Mouse (Mus musculus) ES-Bruce4 (cell line): ENCODE data around the gene Ttll11. TPM values are rescaled to one million over a fixed set of nuclear protein-coding genes. Genes with fewer than 3 reads are reported as not detected.

ENCODE experiments used
- H3K27ac ChIP-seq: 2 replicates; pipeline ENCODE4 v1.5.1; 2012; ENCODE audit warnings: low read length, inconsistent platforms; ENCODE audit not compliant: insufficient read depth
- H3K27me3 ChIP-seq: 2 replicates; pipeline ENCODE4 v1.6.1; 2012; ENCODE audit warnings: mild to moderate bottlenecking, low read length, inconsistent platforms; ENCODE audit not compliant: control insufficient read depth, poor library complexity, insufficient read depth, severe bottlenecking
- H3K36me3 ChIP-seq: 2 replicates; pipeline ENCODE4 v1.6.1; 2012; ENCODE audit warnings: inconsistent platforms, mild to moderate bottlenecking, low read length, moderate library complexity; ENCODE audit not compliant: control insufficient read depth, poor library complexity, insufficient read depth, severe bottlenecking
- H3K4me1 ChIP-seq: one replicate; pipeline ENCODE4 v1.8.1; 2011; ENCODE audit warnings: low read length; ENCODE audit not compliant: control insufficient read depth, insufficient read depth
- H3K4me3 ChIP-seq: 2 replicates; pipeline ENCODE4 v1.5.1; 2011; ENCODE audit warnings: low read depth, mild to moderate bottlenecking, low read length
- H3K9ac ChIP-seq: 2 replicates; pipeline ENCODE4 v1.6.1; 2012; ENCODE audit warnings: low read depth, mild to moderate bottlenecking, inconsistent platforms; ENCODE audit not compliant: poor library complexity, severe bottlenecking
- H3K9me3 ChIP-seq: replicated peaks from 2 replicates; pipeline ENCODE4 v1.6.1; 2012; ENCODE audit warnings: mild to moderate bottlenecking, low read length, inconsistent platforms; ENCODE audit not compliant: control insufficient read depth, poor library complexity, insufficient read depth, severe bottlenecking
- CTCF ChIP-seq: IDR thresholded peaks from one replicate; pipeline ENCODE4 v1.8.1; 2011; ENCODE audit warnings: low read depth, low read length
- EP300 ChIP-seq: IDR thresholded peaks from 2 replicates; pipeline ENCODE4 v1.6.1; 2011; ENCODE audit warnings: low read depth, low read length; ENCODE audit not compliant: insufficient read depth
- POLR2A ChIP-seq: IDR thresholded peaks from one replicate; pipeline ENCODE4 v1.8.1; 2011; ENCODE audit warnings: low read length; ENCODE audit not compliant: insufficient read depth
- polyA plus RNA-seq: library from polyadenylated mRNA; stranded (reverse); fragments of >200 nt; gene quantifications from 2 replicates; pipeline ENCODE4 v1.2.4, GENCODE M21; 2011; ENCODE audit warnings: low read depth; ENCODE audit not compliant: missing spikeins, insufficient read depth, insufficient read length

Ttll11 gene
- polyA plus RNA-seq, 1 experiment: not detected

- Histone ChIP-seq H3K27ac (no peak overlapping the region), H3K36me3 (no peaks in the 10 kb centered on the region), H3K9me3 (no peaks in the 10 kb centered on the region), H3K27me3 (no peaks in the 10 kb centered on the region), H3K9ac (no peak overlapping the region), H3K4me3 (no peak overlapping the region), H3K4me1 (no peaks in the 10 kb centered on the region)
- TF ChIP-seq POLR2A: no peak
- TF ChIP-seq CTCF: no peak
- no peak for TF ChIP-seq EP300
Observed at GRCm38 (mm10) chr2:35783368-35783767, 196.3 kb downstream of the Ttll11 start.

GRCm38 (mm10) chr2:35779266-35779665 lies 200.4 kb downstream of the Ttll11 start:
- no peak overlapping the region for H3K27ac ChIP-seq
- no peak overlapping the region for H3K9ac ChIP-seq
- H3K4me1 ChIP-seq: no peaks in the 10 kb centered on the region
- no peaks in the 10 kb centered on the region for H3K27me3 ChIP-seq
- H3K4me3 ChIP-seq: no peak overlapping the region
- H3K36me3 ChIP-seq: no peaks in the 10 kb centered on the region
- TF ChIP-seq POLR2A (no peak), CTCF (no peak), EP300 (no peak)
- H3K9me3 ChIP-seq: no peaks in the 10 kb centered on the region

- Histone ChIP-seq H3K9me3 (no peaks in the 10 kb centered on the region), H3K27me3 (no peaks in the 10 kb centered on the region), H3K9ac (no peak overlapping the region), H3K4me1 (no peaks in the 10 kb centered on the region), H3K27ac (no peak overlapping the region), H3K36me3 (no peaks in the 10 kb centered on the region), H3K4me3 (no peak overlapping the region)
- no peak for TF ChIP-seq POLR2A
- no peak for TF ChIP-seq CTCF
- TF ChIP-seq EP300: no peak
Observed at GRCm38 (mm10) chr2:35776935-35777334, 202.8 kb downstream of the Ttll11 start.

- no peak overlapping the region for H3K4me3 ChIP-seq
- H3K36me3 ChIP-seq: no peaks in the 10 kb centered on the region
- TF ChIP-seq POLR2A: no peak
- TF ChIP-seq CTCF: no peak
- TF ChIP-seq EP300: no peak
- no peak overlapping the region for H3K27ac ChIP-seq
- no peaks in the 10 kb centered on the region for H3K4me1 ChIP-seq
- H3K9me3 ChIP-seq: no peaks in the 10 kb centered on the region
- H3K9ac ChIP-seq: no peak overlapping the region
- no peaks in the 10 kb centered on the region for H3K27me3 ChIP-seq
Observed at GRCm38 (mm10) chr2:35775651-35776055, 204.1 kb downstream of the Ttll11 start.

- Histone ChIP-seq H3K9me3 (no peaks in the 10 kb centered on the region), H3K9ac (no peak overlapping the region), H3K36me3 (no peaks in the 10 kb centered on the region), H3K27ac (no peak overlapping the region), H3K4me1 (peaks cover 2% of the 10 kb centered on the region), H3K27me3 (no peaks in the 10 kb centered on the region), H3K4me3 (no peak overlapping the region)
- no peak for TF ChIP-seq POLR2A
- no peak for TF ChIP-seq EP300
- no peak for TF ChIP-seq CTCF
Observed at GRCm38 (mm10) chr2:35770541-35770940, 209.2 kb downstream of the Ttll11 start.

- Histone ChIP-seq H3K4me3 (no peak overlapping the region), H3K4me1 (peaks cover 2% of the 10 kb centered on the region), H3K9ac (no peak overlapping the region), H3K27me3 (no peaks in the 10 kb centered on the region), H3K27ac (no peak overlapping the region), H3K9me3 (no peaks in the 10 kb centered on the region), H3K36me3 (no peaks in the 10 kb centered on the region)
- TF ChIP-seq POLR2A: no peak
- no peak for TF ChIP-seq EP300
- no peak for TF ChIP-seq CTCF
Observed at GRCm38 (mm10) chr2:35769398-35769797, 210.3 kb downstream of the Ttll11 start.
